Mouse (Mus musculus) midbrain, embryonic 10.5 days (tissue): ENCODE measurements at regions not wholly inside any gene's neighbourhood (a gene's known extent, or its start where the extent isn't known, plus 50 kb on each side); places are given as distances from the start of the nearest gene placed in this dataset.

ENCODE experiments used
- DNase-seq: peaks from one replicate; pipeline ENCODE4 v3.0.0-alpha.2; 2017; ENCODE audit warnings: low spot score
- H3K27ac ChIP-seq: fragments of 300-500 bp; sonication (generic); replicated peaks from 2 replicates; pipeline ENCODE4 v1.5.1; 2016; ENCODE audit warnings: mild to moderate bottlenecking
- H3K27me3 ChIP-seq: fragments of 300-500 bp; sonication (generic); 2 replicates; pipeline ENCODE4 v1.6.1; 2016; ENCODE audit warnings: low read depth, mild to moderate bottlenecking; ENCODE audit not compliant: poor library complexity, severe bottlenecking
- H3K36me3 ChIP-seq: fragments of 300-500 bp; sonication (generic); 2 replicates; pipeline ENCODE4 v1.6.1; 2016; ENCODE audit warnings: mild to moderate bottlenecking, moderate library complexity
- H3K4me1 ChIP-seq: fragments of 300-500 bp; sonication (generic); 2 replicates; pipeline ENCODE4 v1.6.1; 2016
- H3K4me3 ChIP-seq: fragments of 300-500 bp; sonication (generic); 2 replicates; pipeline ENCODE4 v1.5.1; 2016; ENCODE audit warnings: mild to moderate bottlenecking, moderate library complexity
- H3K9me3 ChIP-seq: fragments of 300-500 bp; sonication (generic); replicated peaks from 2 replicates; pipeline ENCODE4 v1.6.1; 2016; ENCODE audit warnings: mild to moderate bottlenecking
- WGBS: fragments of 180-500 bp; shearing (Covaris S2); methylation state at CpG from one replicate; pipeline ENCODE4 v1.1.7; 2016; 5-methylcytosine and 5-hydroxymethylcytosine counted together

DNA sequence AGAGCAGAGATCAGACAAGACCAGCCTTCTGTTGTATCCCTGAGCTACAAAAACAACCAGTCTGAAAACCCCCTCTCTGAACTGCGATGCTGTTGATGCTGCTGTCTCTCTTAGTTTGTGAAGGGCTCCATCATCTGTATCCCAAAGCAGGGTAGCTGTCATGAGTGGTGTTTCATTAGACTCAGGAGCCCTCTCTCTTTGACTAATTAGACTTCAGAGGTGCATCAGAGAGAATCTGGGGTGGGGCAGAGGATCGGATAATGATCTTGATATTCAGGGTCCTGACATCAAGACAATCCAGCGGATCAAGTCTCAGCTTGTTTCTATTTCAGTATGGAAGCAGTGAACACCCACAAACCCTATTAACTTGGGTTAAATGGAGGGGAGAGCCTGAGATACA, 70.6 kb upstream of the Slc24a4 start:
- Histone ChIP-seq H3K27ac (peak overlapping the region; percentile 46; the same call in 1 of the 2 replicates), H3K27me3 (no peaks in the 10 kb centered on the region), H3K4me3 (no peak overlapping the region), H3K9me3 (no peaks in the 10 kb centered on the region), H3K4me1 (peaks cover 17% of the 10 kb centered on the region), H3K36me3 (no peaks in the 10 kb centered on the region)
- WGBS, result 75% methylated on average over 3 of the region's 3 CpGs
- no peak for DNase-seq

DNA sequence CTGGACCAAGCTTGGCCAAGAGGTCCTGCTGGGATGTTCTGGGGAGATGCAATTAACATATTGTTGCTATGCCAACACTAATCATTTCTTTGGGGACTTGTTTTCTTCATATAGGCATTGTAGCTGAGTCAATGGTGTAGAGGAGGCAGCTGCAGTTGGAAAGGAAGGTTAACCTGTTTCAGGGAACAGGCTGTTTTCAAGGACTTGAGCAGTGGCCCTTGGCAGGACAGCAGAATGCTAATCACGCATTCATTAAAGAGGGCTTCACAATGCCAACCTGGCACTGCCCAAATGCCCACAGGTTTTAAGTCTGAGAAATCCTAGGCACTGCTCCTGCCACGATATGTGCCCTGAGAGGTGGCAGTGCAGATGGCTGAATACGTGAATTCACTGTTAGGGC, 70.1 kb upstream of the Slc24a4 start:
- Histone ChIP-seq H3K9me3 (no peaks in the 10 kb centered on the region), H3K27me3 (no peaks in the 10 kb centered on the region), H3K27ac (peak overlapping the region; percentile 46; the same call in 1 of the 2 replicates), H3K36me3 (no peaks in the 10 kb centered on the region), H3K4me3 (no peak overlapping the region), H3K4me1 (peaks cover 17% of the 10 kb centered on the region)
- DNase-seq, result no peak
- WGBS, result 78% methylated on average over 3 of the region's 3 CpGs

DNA sequence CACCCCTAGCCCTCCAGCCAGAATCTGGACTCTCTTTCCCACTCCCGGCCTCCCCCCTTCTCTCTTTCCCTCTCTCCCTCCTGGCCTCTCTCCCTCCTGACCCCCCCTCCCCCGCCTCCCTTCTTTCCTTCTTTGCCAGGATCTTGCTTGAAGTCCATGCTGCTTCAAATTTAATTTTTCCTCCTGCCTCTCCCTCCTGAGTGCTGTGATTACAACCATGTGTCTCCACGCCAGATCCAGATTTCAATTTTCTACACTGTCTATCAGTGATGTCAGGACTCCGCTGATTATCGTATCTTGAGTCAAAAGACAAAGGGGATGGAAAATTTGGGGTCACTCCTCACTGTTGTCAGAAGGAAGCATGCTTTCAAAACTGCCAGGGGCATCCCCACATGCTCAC, 67.4 kb upstream of the Slc24a4 start:
- no peak for DNase-seq
- Histone ChIP-seq H3K4me1 (peaks cover 20% of the 10 kb centered on the region), H3K4me3 (no peak overlapping the region), H3K27me3 (no peaks in the 10 kb centered on the region), H3K27ac (no peak overlapping the region), H3K36me3 (no peaks in the 10 kb centered on the region), H3K9me3 (no peaks in the 10 kb centered on the region)
- WGBS, result 76% methylated on average over 5 of the region's 5 CpGs

DNA sequence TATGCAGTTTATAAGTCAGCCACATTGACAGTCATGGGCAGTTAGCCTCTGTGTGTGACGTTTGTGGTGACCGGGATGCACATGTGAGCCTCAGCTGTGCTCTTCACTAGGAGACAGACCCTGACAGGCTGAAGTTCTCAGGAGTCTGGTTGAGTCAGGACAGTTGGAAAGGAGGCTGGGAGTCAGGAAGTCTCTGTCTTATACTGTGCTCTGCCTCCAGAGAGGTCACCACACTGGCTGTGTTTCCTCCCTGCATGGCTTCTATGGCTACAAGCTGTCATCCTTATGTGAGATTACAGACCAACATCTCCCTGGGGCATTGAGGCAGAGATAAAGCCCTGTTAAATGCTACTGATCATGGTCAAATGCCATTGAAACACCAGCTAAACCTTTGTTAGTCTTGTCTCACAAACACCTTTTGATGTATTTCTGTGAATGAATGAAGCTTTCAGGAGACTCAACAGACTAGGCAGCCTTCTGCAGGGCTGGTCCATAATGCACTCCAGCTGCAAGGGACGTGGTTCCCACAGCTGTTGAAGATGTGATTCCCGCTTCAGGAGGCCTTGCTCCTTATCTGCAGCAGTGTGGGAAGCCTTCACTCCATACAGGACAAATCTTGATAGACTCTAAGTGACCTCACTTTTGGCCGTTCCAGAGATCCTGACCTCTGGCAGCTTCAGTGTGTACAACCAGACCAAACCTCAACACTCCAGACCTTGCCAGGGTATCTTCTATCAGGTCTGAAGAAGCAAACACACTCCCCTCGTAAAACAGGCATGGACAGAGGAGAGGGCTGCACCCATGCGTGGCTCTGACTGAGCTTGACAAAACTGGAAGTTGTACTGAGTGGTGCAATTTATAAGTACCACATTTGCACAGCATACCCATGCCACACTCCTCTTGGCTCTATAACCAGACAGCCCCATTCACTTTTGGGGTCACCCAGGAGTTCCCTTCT, 66.6 kb upstream of the Slc24a4 start:
- H3K27ac ChIP-seq, result no peak overlapping the region
- H3K27me3 ChIP-seq, result no peaks in the 10 kb centered on the region
- H3K9me3 ChIP-seq, result no peaks in the 10 kb centered on the region
- H3K4me1 ChIP-seq, result peaks cover 20% of the 10 kb centered on the region
- no peak overlapping the region for H3K4me3 ChIP-seq
- WGBS, result 80% methylated on average over 7 of the region's 7 CpGs
- H3K36me3 ChIP-seq, result no peaks in the 10 kb centered on the region
- no peak for DNase-seq

DNA sequence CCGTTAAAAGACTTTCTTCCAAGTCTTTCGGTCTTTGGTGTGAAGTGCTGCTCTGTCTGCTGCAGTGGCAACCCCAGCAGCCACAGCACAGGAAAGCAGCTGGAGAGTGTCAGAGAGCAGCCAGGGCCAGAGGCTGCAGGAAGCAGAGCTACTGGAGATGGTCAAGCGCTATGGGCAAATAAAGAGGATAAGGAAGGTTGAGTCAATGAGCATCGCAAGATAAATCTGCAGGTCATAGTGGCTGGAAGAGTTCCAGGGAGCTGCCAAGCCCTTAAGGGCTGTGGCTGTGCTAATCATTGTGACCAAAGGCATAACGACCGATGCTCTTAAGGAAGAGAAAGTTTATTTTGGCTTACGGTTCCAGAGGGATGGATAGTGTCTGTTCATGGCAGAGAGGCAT, 65.9 kb upstream of the Slc24a4 start:
- 86% methylated on average over 7 of the region's 7 CpGs for WGBS
- no peaks in the 10 kb centered on the region for H3K9me3 ChIP-seq
- no peak for DNase-seq
- no peaks in the 10 kb centered on the region for H3K36me3 ChIP-seq
- H3K27ac ChIP-seq, result no peak overlapping the region
- H3K4me3 ChIP-seq, result no peak overlapping the region
- peaks cover 20% of the 10 kb centered on the region for H3K4me1 ChIP-seq
- no peaks in the 10 kb centered on the region for H3K27me3 ChIP-seq

DNA sequence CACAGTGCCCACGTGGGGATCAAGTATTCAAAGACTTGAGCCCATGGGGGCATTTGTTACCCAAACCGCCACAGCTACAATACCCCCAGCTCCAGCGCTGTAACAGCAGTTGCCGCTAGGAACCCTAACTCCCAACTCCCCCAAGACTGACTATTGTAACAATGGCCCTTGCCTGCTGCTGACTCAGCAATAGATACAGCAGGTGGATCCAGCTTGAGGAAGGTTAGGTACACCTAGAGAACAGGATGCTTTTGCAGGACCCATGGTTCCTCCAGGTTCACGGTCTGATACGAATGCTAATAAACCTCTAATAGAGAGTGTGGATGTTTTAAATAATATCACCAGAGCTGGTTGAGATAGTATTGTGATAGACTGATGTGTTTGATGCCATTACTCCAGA, 65.3 kb upstream of the Slc24a4 start:
- DNase-seq, result no peak
- no peak overlapping the region for H3K4me3 ChIP-seq
- 82% methylated on average over 6 of the region's 6 CpGs for WGBS

DNA sequence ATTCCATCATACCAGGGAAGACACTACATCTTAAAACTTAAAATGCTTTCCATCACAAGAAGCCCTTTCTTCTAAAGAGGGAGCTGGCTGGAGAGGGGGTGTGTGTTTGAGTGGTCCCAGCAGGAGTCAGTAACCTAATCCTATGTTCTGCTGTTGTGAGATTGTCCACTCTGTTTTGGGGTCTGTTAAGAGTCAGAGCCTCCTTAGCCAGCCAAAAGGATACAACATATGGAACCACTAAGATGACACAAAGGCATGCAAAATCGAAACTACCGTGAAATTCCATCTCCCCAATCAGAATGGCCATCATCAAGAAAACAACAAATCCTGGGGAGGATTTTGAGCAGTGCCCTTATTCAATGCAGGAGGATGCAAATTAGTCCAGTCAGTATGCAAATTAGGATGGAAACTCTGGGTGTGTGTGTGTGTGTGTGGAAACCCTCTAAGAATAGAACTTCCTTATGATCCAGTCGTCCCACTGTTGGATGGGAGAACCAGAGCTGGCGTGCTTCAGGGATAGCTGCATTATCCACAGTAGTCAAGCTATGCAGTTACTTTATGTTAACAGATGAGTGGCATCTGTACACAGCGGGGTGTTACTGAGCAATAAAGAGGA, 63.7 kb upstream of the Slc24a4 start:
- Histone ChIP-seq H3K4me3 (no peak overlapping the region), H3K27me3 (no peaks in the 10 kb centered on the region), H3K36me3 (no peaks in the 10 kb centered on the region), H3K27ac (no peak overlapping the region), H3K9me3 (no peaks in the 10 kb centered on the region), H3K4me1 (peaks cover 7% of the 10 kb centered on the region; the same call in 1 of the 2 replicates)
- WGBS, result 75% methylated on average over 5 of the region's 5 CpGs
- no peak for DNase-seq

More for the DNA sequence above, 65.3 kb upstream of the Slc24a4 start:
- Histone ChIP-seq H3K27me3 (no peaks in the 10 kb centered on the region), H3K36me3 (no peaks in the 10 kb centered on the region), H3K27ac (no peak overlapping the region), H3K9me3 (no peaks in the 10 kb centered on the region), H3K4me1 (peaks cover 14% of the 10 kb centered on the region)

DNA sequence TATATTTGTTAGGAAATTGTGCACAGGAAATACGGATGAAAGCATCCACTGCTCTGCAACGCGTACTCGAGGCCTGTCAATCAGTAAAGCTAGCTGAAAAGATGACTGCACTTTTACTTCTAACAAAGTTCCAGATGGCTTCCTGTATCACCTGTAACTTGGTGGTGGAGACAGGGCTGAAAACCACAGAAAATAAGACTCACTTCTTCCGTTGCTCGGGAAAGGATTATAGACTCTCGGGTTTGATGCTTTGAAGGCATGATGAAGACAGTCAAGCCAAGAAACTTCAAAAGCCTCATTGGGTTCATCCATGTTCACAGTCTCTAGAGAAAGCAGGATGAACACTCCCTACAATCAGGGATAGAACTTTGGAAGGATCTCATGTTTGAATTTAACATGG, 60.8 kb upstream of the Slc24a4 start:
- Histone ChIP-seq H3K4me3 (no peak overlapping the region), H3K27ac (no peak overlapping the region), H3K9me3 (no peaks in the 10 kb centered on the region), H3K4me1 (peaks cover 4% of the 10 kb centered on the region; the same call in 1 of the 2 replicates), H3K36me3 (no peaks in the 10 kb centered on the region), H3K27me3 (no peaks in the 10 kb centered on the region)
- no peak for DNase-seq
- WGBS, result 93% methylated on average over 7 of the region's 7 CpGs

DNA sequence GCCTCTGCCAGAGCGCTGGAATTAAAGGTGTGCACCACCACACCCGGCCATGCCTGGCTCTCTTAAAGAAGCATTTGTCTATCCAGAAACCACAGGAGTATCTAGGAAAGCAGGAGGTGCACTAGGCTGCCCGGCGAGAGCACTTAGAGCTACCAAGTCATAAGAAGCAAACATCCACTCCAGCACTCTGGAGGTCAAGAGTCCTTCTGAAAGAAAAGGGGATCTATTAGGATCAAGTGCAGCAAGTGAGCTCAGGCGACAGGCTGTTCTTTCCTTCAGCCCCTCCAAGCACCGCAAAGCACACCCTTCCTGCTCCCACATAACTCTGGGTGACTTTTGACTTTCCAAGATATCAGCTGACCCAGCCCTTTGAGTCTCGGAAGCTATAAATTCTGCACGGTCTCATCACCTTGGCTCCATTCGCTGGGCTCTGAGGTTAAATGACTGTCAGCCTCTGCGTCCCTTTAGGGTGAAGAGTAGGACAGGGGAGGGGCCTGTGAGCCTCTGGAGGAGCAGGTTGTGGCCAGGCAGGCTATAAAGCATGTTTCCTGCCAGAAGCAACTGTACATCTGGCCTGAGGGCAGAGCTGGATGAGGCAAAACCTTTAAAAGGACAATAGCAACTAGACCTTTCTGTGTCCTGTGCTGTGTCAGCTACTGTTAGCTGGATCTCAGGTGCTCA, 58.9 kb upstream of the Slc24a4 start:
- H3K9me3 ChIP-seq, result no peaks in the 10 kb centered on the region
- peaks cover 2% of the 10 kb centered on the region; the same call in 1 of the 2 replicates for H3K4me1 ChIP-seq
- H3K36me3 ChIP-seq, result no peaks in the 10 kb centered on the region
- H3K27ac ChIP-seq, result no peak overlapping the region
- no peak overlapping the region for H3K4me3 ChIP-seq
- WGBS, result 76% methylated on average over 10 of the region's 10 CpGs
- DNase-seq, result no peak
- H3K27me3 ChIP-seq, result no peaks in the 10 kb centered on the region

DNA sequence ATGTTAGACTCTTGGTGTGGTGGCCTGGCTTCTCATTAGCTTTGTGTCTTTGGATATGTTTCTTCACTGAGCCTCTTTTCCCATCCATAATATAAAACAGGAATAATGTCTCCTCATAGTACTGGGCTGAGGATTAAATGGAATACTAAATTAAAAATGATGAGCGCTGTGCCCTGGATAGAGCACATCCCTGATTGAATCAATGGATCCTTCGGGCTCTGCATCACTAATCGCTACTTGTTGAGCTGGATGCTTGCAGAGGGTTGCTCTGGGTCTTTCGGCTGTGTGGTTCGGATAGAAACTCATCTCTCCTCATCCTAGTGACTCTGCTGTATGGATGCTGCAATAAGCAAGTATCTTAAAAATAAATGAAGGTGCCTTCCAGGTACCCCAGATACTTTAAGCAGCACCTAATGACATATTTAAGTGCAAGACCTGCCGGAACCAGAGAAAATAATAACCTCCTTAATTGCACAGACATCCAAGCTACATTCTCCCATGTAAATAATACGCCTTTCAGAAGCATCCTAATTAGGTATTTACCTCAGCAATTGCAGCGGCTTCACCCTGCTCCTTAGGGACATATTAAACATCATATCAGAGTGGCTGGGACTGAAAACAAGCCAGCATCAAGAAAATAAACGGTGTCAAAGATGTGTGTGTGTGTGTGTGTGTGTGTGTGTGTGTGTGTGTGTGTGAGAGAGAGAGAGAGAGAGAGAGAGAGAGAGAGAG, 56.5 kb upstream of the Slc24a4 start:
- no peak for DNase-seq
- no peaks in the 10 kb centered on the region for H3K36me3 ChIP-seq

DNA sequence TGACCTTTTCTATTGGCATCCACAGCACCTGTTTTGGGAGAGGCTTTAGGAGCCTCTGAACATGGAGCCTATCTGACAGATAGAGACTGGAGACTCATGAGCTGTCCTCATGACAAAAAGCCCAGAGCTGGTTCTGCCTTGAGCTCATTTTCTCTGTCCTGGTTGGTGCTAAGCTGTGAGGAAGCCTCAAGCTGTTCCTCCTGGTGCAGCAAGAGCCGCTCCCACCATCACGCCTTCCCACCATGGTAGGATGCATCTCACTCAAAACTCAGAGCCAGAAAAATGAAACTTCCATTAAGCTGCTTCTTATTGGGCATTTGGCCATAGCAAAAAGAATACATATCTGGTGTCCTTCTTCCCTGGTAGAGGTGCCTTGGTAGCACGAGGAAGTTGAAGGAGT, 55.0 kb upstream of the Slc24a4 start:
- H3K4me1 ChIP-seq, result no peaks in the 10 kb centered on the region
- H3K27ac ChIP-seq, result no peak overlapping the region
- no peaks in the 10 kb centered on the region for H3K9me3 ChIP-seq
- H3K36me3 ChIP-seq, result no peaks in the 10 kb centered on the region
- DNase-seq, result no peak
- no peak overlapping the region for H3K4me3 ChIP-seq
- WGBS, result 89% methylated on average over 3 of the region's 3 CpGs
- H3K27me3 ChIP-seq, result no peaks in the 10 kb centered on the region

More for the DNA sequence above, 56.5 kb upstream of the Slc24a4 start:
- no peaks in the 10 kb centered on the region for H3K27me3 ChIP-seq
- WGBS, result 86% methylated on average over 9 of the region's 9 CpGs
- no peaks in the 10 kb centered on the region for H3K9me3 ChIP-seq
- H3K4me1 ChIP-seq, result no peaks in the 10 kb centered on the region
- H3K4me3 ChIP-seq, result no peak overlapping the region
- H3K27ac ChIP-seq, result no peak overlapping the region

DNA sequence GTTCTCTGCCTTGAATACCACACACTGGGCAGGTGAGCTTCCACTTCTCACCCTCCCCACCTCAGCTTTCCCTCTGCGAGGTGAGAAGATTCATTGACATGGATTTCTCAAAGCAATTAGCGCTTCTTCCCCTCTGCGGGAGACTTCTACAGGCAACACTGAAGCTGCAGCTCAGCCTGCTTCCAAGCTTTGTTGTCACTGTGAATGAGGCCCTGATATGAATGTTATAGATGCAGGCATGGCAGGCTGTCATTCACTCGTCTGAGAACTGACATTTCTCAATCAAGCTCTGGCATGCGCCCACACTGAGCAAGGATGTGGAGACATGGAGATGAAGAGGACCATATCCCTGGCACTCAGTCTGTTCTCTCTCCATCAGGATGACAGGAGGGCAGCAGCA, 52.2 kb upstream of the Slc24a4 start:
- H3K4me3 ChIP-seq, result no peak overlapping the region
- no peaks in the 10 kb centered on the region for H3K27me3 ChIP-seq
- H3K9me3 ChIP-seq, result no peaks in the 10 kb centered on the region
- 65% methylated on average over 5 of the region's 5 CpGs for WGBS
- no peaks in the 10 kb centered on the region for H3K36me3 ChIP-seq
- no peak overlapping the region for H3K27ac ChIP-seq
- DNase-seq, result no peak
- H3K4me1 ChIP-seq, result no peaks in the 10 kb centered on the region
